Mouse (Mus musculus) inflammation-experienced regulatory T-cells, adult 16 weeks (primary cell): ENCODE data around the gene C1qtnf2. TPM values are rescaled to one million over a fixed set of nuclear protein-coding genes. Genes with fewer than 3 reads are reported as not detected.

ENCODE experiments used
- polyA plus RNA-seq: library from polyadenylated mRNA; unstranded; fragments of 100-300 nt; shearing (Covaris generic); gene quantifications from one replicate; pipeline ENCODE4 v1.2.1, GENCODE M21; 2017

C1qtnf2 gene
- not detected for polyA plus RNA-seq

GRCm38 (mm10) chr11:43474225-43474774, at the start of gene C1qtnf2:
Gene C1qtnf2 (plus strand): TSS chr11:43474276.

GRCm38 (mm10) chr11:43425824-43426413, 48.2 kb upstream of the C1qtnf2 start, which contains the start of gene Pttg1:
Gene Pttg1 (minus strand): TSS chr11:43426251.

GRCm38 (mm10) chr11:43433254-43434023, 40.6 kb upstream of the C1qtnf2 start, which contains the start of gene Slu7:
Gene Slu7 (plus strand): TSS chr11:43433744.

GRCm38 (mm10) chr11:43528683-43529499, 54.8 kb downstream of the C1qtnf2 start, which contains the start of gene Ccnjl:
Gene Ccnjl (plus strand): TSS chr11:43528784.

Other genes with a start within 250 kb of the C1qtnf2 start
- 185 TPM for gene Pttg1, start 48.0 kb upstream of the C1qtnf2 start, polyA plus RNA-seq
- gene Slu7, start 40.5 kb upstream of the C1qtnf2 start, polyA plus RNA-seq = 117 TPM
- not detected for gene Ccnjl, start 54.5 kb downstream of the C1qtnf2 start, polyA plus RNA-seq
- gene 4933415A04Rik, start 112.8 kb downstream of the C1qtnf2 start, polyA plus RNA-seq = not detected
- not detected for gene Fabp6, start 127.3 kb downstream of the C1qtnf2 start, polyA plus RNA-seq
- 12.0 TPM for gene Pwwp2a, start 207.7 kb downstream of the C1qtnf2 start, polyA plus RNA-seq